Mouse (Mus musculus) activated CD4-positive, CD25-positive, alpha-beta regulatory T cell, adult 9 weeks (primary cell): Measurements from ENCODE around the gene Olfr960. TPM values are rescaled to one million over a fixed set of nuclear protein-coding genes. Genes with fewer than 3 reads are reported as not detected.

Source experiments
- polyA plus RNA-seq: library from polyadenylated mRNA; unstranded; fragments of 100-300 nt; shearing (Covaris generic); gene quantifications from one replicate; pipeline ENCODE4 v1.2.1, GENCODE M21; 2017

Gene Olfr960
- not detected for polyA plus RNA-seq

GRCm38 (mm10) chr9:39621073-39621472 is at the start of gene Olfr960:
Gene Olfr960 (plus strand): TSS chr9:39621373.

GRCm38 (mm10) chr9:39575469-39575868 is 45.7 kb upstream of the Olfr960 start, which contains the start of gene Olfr959:
Gene Olfr959 (minus strand): TSS chr9:39575569.

GRCm38 (mm10) chr9:39603999-39604453 is 17.1 kb upstream of the Olfr960 start, which contains the start of gene AW551984:
Gene AW551984 (minus strand): TSS chr9:39604403.

DNA sequence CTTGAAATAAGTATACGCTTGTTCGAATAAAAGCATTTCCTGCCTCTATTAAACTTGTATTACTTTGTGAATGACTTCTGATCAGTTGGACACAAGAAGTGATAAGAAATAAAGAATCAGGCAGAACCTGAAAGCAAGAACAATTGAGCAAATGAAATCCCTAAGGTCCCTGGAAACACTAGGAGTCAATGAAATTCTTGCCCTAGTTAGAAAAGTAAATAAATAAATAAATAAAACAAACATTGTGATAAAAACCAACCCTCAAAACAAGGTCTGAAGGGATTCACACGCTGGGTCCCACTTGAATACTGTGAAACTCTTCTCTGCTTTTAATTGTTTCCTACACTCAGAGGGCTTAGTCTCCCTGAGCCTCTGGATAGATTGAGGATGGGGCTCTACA is 10.8 kb upstream of the Olfr960 start, which contains the start of gene Olfr148:
TSS of gene Olfr148 (plus strand) at position 301 of the 400 bp plus-strand sequence.

GRCm38 (mm10) chr9:39644785-39645184 is 23.6 kb downstream of the Olfr960 start, which contains the start of gene Olfr961:
Gene Olfr961 (plus strand): TSS chr9:39645085.

DNA sequence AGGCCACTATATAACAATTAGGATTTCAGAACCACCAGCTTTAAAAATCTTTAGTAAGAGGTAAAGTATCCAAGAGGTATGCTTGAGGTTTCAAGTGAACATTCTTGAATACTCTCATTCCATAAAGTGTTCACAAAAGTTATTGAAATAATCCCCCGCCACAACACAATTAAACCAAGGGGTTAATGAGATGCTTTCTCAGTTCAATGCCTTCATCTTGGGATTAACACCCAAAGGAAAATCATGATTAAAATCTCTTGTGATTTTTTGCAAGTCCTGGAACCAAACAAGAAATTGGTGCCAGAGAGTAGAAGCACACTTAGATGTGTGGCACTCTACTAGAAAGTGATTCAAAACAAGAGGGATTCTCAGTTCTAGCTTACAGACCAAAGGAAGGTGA is 45.7 kb downstream of the Olfr960 start, which contains the start of gene Olfr963:
TSS of gene Olfr963 (plus strand) at position 301 of the 400 bp plus-strand sequence.

Other genes starting within 250 kb of the Olfr960 start
- gene Olfr951, start 234.0 kb upstream of the Olfr960 start, polyA plus RNA-seq, result not detected
- gene Olfr952, start 194.2 kb upstream of the Olfr960 start, polyA plus RNA-seq, result not detected
- not detected for gene Olfr954, start 164.7 kb upstream of the Olfr960 start, polyA plus RNA-seq
- not detected for gene Olfr955, start 149.4 kb upstream of the Olfr960 start, polyA plus RNA-seq
- gene Olfr44, start 127.4 kb upstream of the Olfr960 start, polyA plus RNA-seq, result not detected
- gene Olfr957, start 105.6 kb upstream of the Olfr960 start, polyA plus RNA-seq, result not detected
- gene Olfr958, start 67.3 kb upstream of the Olfr960 start, polyA plus RNA-seq, result not detected
- gene Olfr959, start 45.8 kb upstream of the Olfr960 start, polyA plus RNA-seq, result not detected
- gene AW551984, start 17.0 kb upstream of the Olfr960 start, polyA plus RNA-seq, result not detected
- not detected for gene Olfr148, start 10.7 kb upstream of the Olfr960 start, polyA plus RNA-seq
- gene Olfr961, start 23.7 kb downstream of the Olfr960 start, polyA plus RNA-seq, result not detected
- gene Olfr963, start 45.8 kb downstream of the Olfr960 start, polyA plus RNA-seq, result not detected
- not detected for gene Olfr149, start 85.7 kb downstream of the Olfr960 start, polyA plus RNA-seq
- not detected for gene Olfr965, start 90.0 kb downstream of the Olfr960 start, polyA plus RNA-seq
- not detected for gene Olfr150, start 109.6 kb downstream of the Olfr960 start, polyA plus RNA-seq
- gene Olfr967, start 124.9 kb downstream of the Olfr960 start, polyA plus RNA-seq, result not detected
- not detected for gene Olfr968, start 161.9 kb downstream of the Olfr960 start, polyA plus RNA-seq
- gene Olfr969, start 169.6 kb downstream of the Olfr960 start, polyA plus RNA-seq, result not detected
- gene Olfr970, start 187.5 kb downstream of the Olfr960 start, polyA plus RNA-seq, result not detected
- not detected for gene Olfr971, start 215.5 kb downstream of the Olfr960 start, polyA plus RNA-seq
- not detected for gene Olfr972, start 245.0 kb downstream of the Olfr960 start, polyA plus RNA-seq